ENCODE assay signal across 11 mouse cellular contexts in the genomic region with DNA sequence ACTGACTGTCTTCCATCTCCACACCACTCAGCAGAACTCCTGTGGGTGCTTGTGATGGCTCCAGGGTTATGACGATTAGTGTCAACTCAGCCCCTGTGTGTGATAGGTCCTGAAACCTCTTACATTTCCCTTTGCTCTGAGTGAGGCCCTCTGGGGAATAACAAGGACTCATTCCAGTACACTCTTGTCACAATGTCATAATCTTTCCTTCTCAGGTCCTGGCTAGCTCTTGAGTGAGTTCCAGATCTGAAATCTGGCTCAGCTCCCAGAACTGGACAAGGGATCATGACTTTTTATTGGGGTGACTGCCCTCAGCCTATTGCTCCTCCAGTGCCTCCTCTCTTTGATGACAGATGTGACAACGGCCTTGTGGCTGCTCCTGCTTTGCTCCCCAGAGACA. TPM values are rescaled to one million over a fixed set of nuclear protein-coding genes. Genes with fewer than 3 reads are reported as not detected.
DNase-seq lines count a peak whose midpoint lies in the region; ATAC-seq and TF ChIP-seq lines count a peak whose summit lies in the region.
"Had no signal": no experiment of that assay in that cellular context is flagged by ENCODE, and none has a peak within 500 bp of the region (broad histone marks: within the 10 kb centered on the region; RNA-seq: fewer than 3 reads in every experiment).

No protein-coding gene starts in this region.

- no peak overlapping the region for H3K4me2 ChIP-seq in lung, postnatal 0 days (replicated peaks; ENCODE audit: low read depth, low read length)
- H3K4me2 ChIP-seq: embryonic facial prominence, embryonic 13.5 days; neural tube, embryonic 12.5 days had no signal

- H3K9me3 ChIP-seq in lung, postnatal 0 days (ENCODE audit: low read length), result no peaks in the 10 kb centered on the region
- H3K9me3 ChIP-seq in midbrain, embryonic 10.5 days (replicated peaks), result peaks cover 9% of the 10 kb centered on the region; the same call in 1 of the 2 replicates

- TF ChIP-seq CTCF in lung, postnatal 0 days (IDR thresholded peaks at IDR 0.05), result no peak

- H3K4me3 ChIP-seq in lung, postnatal 0 days (ENCODE audit: low read depth, low read length), result no peak overlapping the region
- H3K4me3 ChIP-seq in midbrain, embryonic 10.5 days, result no peak overlapping the region
- H3K4me3 ChIP-seq: embryonic facial prominence, embryonic 13.5 days; neural tube, embryonic 12.5 days had no signal

- H3K27ac ChIP-seq in lung, postnatal 0 days (ENCODE audit: low read length), result no peak overlapping the region
- H3K27ac ChIP-seq in midbrain, embryonic 10.5 days (replicated peaks), result no peak overlapping the region
- H3K27ac ChIP-seq: embryonic facial prominence, embryonic 13.5 days; neural tube, embryonic 12.5 days had no signal

- peak; percentile 87 for DNase-seq in adrenal gland, adult 2 months
- peak; percentile 77 to 83 for DNase-seq in heart, adult 18-20 months
- peak; percentile 68 for DNase-seq in kidney, adult 11 months
- peak; percentile 81 for DNase-seq in lung, postnatal 0 days (ENCODE audit: low spot score)
- no peak for DNase-seq in frontal cortex, postnatal 36 days (ENCODE audit: low spot score in 2 of 2)
- DNase-seq in midbrain, embryonic 10.5 days (ENCODE audit: low spot score), result no peak
- DNase-seq: right cerebral cortex, postnatal 4 days; thymus, postnatal 36 days had no signal

- H3K4me1 ChIP-seq in lung, postnatal 0 days (ENCODE audit: insufficient read depth, low read depth, low read length), result no peaks in the 10 kb centered on the region
- no peaks in the 10 kb centered on the region for H3K4me1 ChIP-seq in midbrain, embryonic 10.5 days
- H3K4me1 ChIP-seq: embryonic facial prominence, embryonic 13.5 days; neural tube, embryonic 12.5 days had no signal

- H3K36me3 ChIP-seq in lung, postnatal 0 days (ENCODE audit: insufficient read depth, low read length), result no peaks in the 10 kb centered on the region
- H3K36me3 ChIP-seq in midbrain, embryonic 10.5 days, result no peaks in the 10 kb centered on the region
- H3K36me3 ChIP-seq: embryonic facial prominence, embryonic 13.5 days; neural tube, embryonic 12.5 days had no signal

- 41% methylated on average over 2 of the region's 2 CpGs for WGBS in lung, postnatal 0 days
- 86% methylated on average over 2 of the region's 2 CpGs for WGBS in midbrain, embryonic 10.5 days

- peak; percentile 45; the same call in 1 of the 2 replicates for TF ChIP-seq EP300 in lung, postnatal 0 days (IDR thresholded peaks at IDR 0.05)

- H3K27me3 ChIP-seq in lung, postnatal 0 days (replicated peaks; ENCODE audit: insufficient read depth, low read length), result no peaks in the 10 kb centered on the region
- no peaks in the 10 kb centered on the region for H3K27me3 ChIP-seq in midbrain, embryonic 10.5 days (ENCODE audit: low read depth, poor library complexity, severe bottlenecking)
- H3K27me3 ChIP-seq: embryonic facial prominence, embryonic 13.5 days; neural tube, embryonic 12.5 days had no signal

- peak; percentile 93 for ATAC-seq in lung, postnatal 0 days
- no peak for ATAC-seq in activated CD4-positive, CD25-positive, alpha-beta regulatory T cell, adult 4 months

- H3K9ac ChIP-seq in lung, postnatal 0 days (replicated peaks; ENCODE audit: low read depth), result no peak overlapping the region
- H3K9ac ChIP-seq: embryonic facial prominence, embryonic 13.5 days; neural tube, embryonic 12.5 days had no signal

RNA-seq across cellular contexts. Expression of a gene that starts 14.8 kb away (rescaled TPM):
- 1 to 10 TPM; 3.4 to 4.9 TPM for total RNA-seq in adrenal gland, adult 2 months (2021)
- 0.88 and 1.0 TPM in 2 replicates for polyA plus RNA-seq in adrenal gland, adult 2 months (2012; rRNA removed)
- 1 to 10 TPM; 2.0 to 2.1 TPM for total RNA-seq in heart, adult 18-20 months (2021)
- polyA plus RNA-seq in lung, postnatal 0 days (2015; fragmentation: Nextera tagmentation; extraction: Ambion mirVana), result 5.6 TPM in 2 replicates
- polyA plus RNA-seq in activated CD4-positive, CD25-positive, alpha-beta regulatory T cell, adult 4 months (2017; shearing (Covaris generic)), result 10 to 100 TPM; 16.7 to 18.7 TPM
- polyA plus RNA-seq in midbrain, embryonic 10.5 days (2016; fragmentation: Nextera tagmentation; extraction: Ambion mirVana), result 23.2 and 24.0 TPM in 2 replicates

RNA-seq across cellular contexts. Expression of a gene that starts 57.4 kb away (rescaled TPM):
- 10 to 100 TPM; 55.6 to 77.1 TPM for total RNA-seq in adrenal gland, adult 2 months (2021)
- 22.2 and 28.2 TPM in 2 replicates for polyA plus RNA-seq in adrenal gland, adult 2 months (2012; rRNA removed)
- total RNA-seq in heart, adult 18-20 months (2021), result 10 to 100 TPM; 61.7 to 63.5 TPM
- polyA plus RNA-seq in lung, postnatal 0 days (2015; fragmentation: Nextera tagmentation; extraction: Ambion mirVana), result 21.0 and 23.1 TPM in 2 replicates
- polyA plus RNA-seq in activated CD4-positive, CD25-positive, alpha-beta regulatory T cell, adult 4 months (2017; shearing (Covaris generic)), result 10 to 100 TPM; 41.4 to 43.1 TPM
- 301 and 311 TPM in 2 replicates for polyA plus RNA-seq in midbrain, embryonic 10.5 days (2016; fragmentation: Nextera tagmentation; extraction: Ambion mirVana)

Comparison
In these comparisons a context has a peak if more than half of its experiments do, and no peak if none do; other contexts are left out.
1. DNase-seq: peak in adrenal gland, adult 2 months (single experiment), heart, adult 18-20 months (2 of 2), kidney, adult 11 months (single experiment) and lung, postnatal 0 days (single experiment); none in frontal cortex, postnatal 36 days (0 of 2) and midbrain, embryonic 10.5 days (single experiment).